Mouse (Mus musculus) liver, postnatal 0 days (tissue): ENCODE data around the gene Pold1. TPM values are rescaled to one million over a fixed set of nuclear protein-coding genes. Genes with fewer than 3 reads are reported as not detected.
A peak's percentile ranks its signal among the peaks of the same experiment; 100 is the strongest.

Source experiments
- ATAC-seq: fragments of 200-750 bp; cut with Nextera tagmentation; 2 replicates; pipeline ENCODE4 v1.8.0; 2017; ENCODE audit warnings: mild to moderate bottlenecking, moderate library complexity
- DNase-seq: peaks from one replicate; pipeline ENCODE4 v3.0.0-alpha.2; 2016
- H3K27ac ChIP-seq: fragments of 300-500 bp; sonication (generic); 2 replicates; pipeline ENCODE4 v1.5.1; 2014; ENCODE audit warnings: antibody characterized with exemption, moderate library complexity, mild to moderate bottlenecking, low read depth
- H3K27me3 ChIP-seq: fragments of 300-500 bp; sonication (generic); 2 replicates; pipeline ENCODE4 v1.6.1; 2014; ENCODE audit warnings: low read length, control low read depth, mixed read lengths; ENCODE audit not compliant: insufficient read depth
- H3K36me3 ChIP-seq: fragments of 300-500 bp; sonication (generic); replicated peaks from 2 replicates; pipeline ENCODE4 v1.6.1; 2014; ENCODE audit warnings: mild to moderate bottlenecking, control low read depth, low read length, moderate library complexity, mixed read lengths; ENCODE audit not compliant: insufficient read depth
- H3K4me1 ChIP-seq: fragments of 300-500 bp; sonication (generic); 2 replicates; pipeline ENCODE4 v1.6.1; 2014; ENCODE audit warnings: antibody characterized with exemption, mild to moderate bottlenecking, control low read depth; ENCODE audit not compliant: insufficient read depth
- H3K4me2 ChIP-seq: fragments of 300-500 bp; sonication (generic); 2 replicates; pipeline ENCODE4 v1.6.1; 2014; ENCODE audit warnings: low read depth, mild to moderate bottlenecking, low read length, moderate library complexity, mixed read lengths
- H3K4me3 ChIP-seq: fragments of 300-500 bp; sonication (generic); 2 replicates; pipeline ENCODE4 v1.5.1; 2014; ENCODE audit warnings: low read depth, low read length
- H3K9ac ChIP-seq: fragments of 300-500 bp; sonication (generic); replicated peaks from 2 replicates; pipeline ENCODE4 v1.6.1; 2014; ENCODE audit warnings: mild to moderate bottlenecking, moderate library complexity
- H3K9me3 ChIP-seq: fragments of 300-500 bp; sonication (generic); 2 replicates; pipeline ENCODE4 v1.6.1; 2016; ENCODE audit warnings: mild to moderate bottlenecking, control low read depth, low read length, mixed read lengths
- CTCF ChIP-seq: sonication (generic); IDR thresholded peaks from 2 replicates; pipeline ENCODE4 v1.5.1; 2016; ENCODE audit warnings: antibody characterized with exemption, low read depth
- EP300 ChIP-seq: IDR thresholded peaks from 2 replicates; pipeline ENCODE4 v1.6.1; 2016; ENCODE audit warnings: antibody characterized with exemption, low read depth, mild to moderate bottlenecking
- WGBS: fragments of 180-500 bp; shearing (Covaris S2); extraction: QIAGEN DNeasy Blood & Tissue Kit; methylation state at CpG from one replicate; pipeline ENCODE4 v1.1.7; 2014; ENCODE audit not compliant: insufficient replicate concordance; 5-methylcytosine and 5-hydroxymethylcytosine counted together
- polyA plus RNA-seq: library from polyadenylated mRNA; unstranded; fragments of >200 nt; fragmentation: Nextera tagmentation; extraction: Ambion mirVana; gene quantifications from 2 replicates; pipeline ENCODE4 v1.2.1, GENCODE M21; 2015

The Pold1 gene
- polyA plus RNA-seq, 1 experiment from 2014 or later, result 25.1 TPM

- H3K4me2 ChIP-seq, result peak overlapping the region; percentile 73
- H3K27ac ChIP-seq, result no peak overlapping the region
- peak; percentile 22 for ATAC-seq
- no peak overlapping the region for H3K9ac ChIP-seq
- peaks cover 32% of the 10 kb centered on the region for H3K4me1 ChIP-seq
- peak; percentile 67 for DNase-seq
- no peak for TF ChIP-seq CTCF
- TF ChIP-seq EP300, result no peak
- peak overlapping the region; percentile 47 for H3K4me3 ChIP-seq
- no peaks in the 10 kb centered on the region for H3K36me3 ChIP-seq
- H3K27me3 ChIP-seq, result peaks cover 82% of the 10 kb centered on the region
- H3K9me3 ChIP-seq, result no peaks in the 10 kb centered on the region
- WGBS, result under 1% methylated on average over 28 of the region's 33 CpGs
Observed at GRCm38 (mm10) chr7:44589149-44589548, 40.5 kb upstream of the Pold1 start.

GRCm38 (mm10) chr7:44588338-44588737 is 39.7 kb upstream of the Pold1 start:
- Histone ChIP-seq H3K4me3 (no peak overlapping the region), H3K9me3 (no peaks in the 10 kb centered on the region), H3K27me3 (peaks cover 77% of the 10 kb centered on the region), H3K9ac (no peak overlapping the region), H3K4me1 (peaks cover 29% of the 10 kb centered on the region), H3K4me2 (peak overlapping the region; percentile 73), H3K27ac (no peak overlapping the region), H3K36me3 (no peaks in the 10 kb centered on the region)
- TF ChIP-seq EP300 (no peak), CTCF (no peak)
- no peak for DNase-seq
- WGBS, result 12% methylated on average over 12 of the region's 12 CpGs
- no peak for ATAC-seq

- WGBS, result 44% methylated on average over 6 of the region's 6 CpGs
- H3K9ac ChIP-seq, result no peak overlapping the region
Observed at GRCm38 (mm10) chr7:44587676-44588075, 39.0 kb upstream of the Pold1 start.

GRCm38 (mm10) chr7:44586930-44587329 is 38.3 kb upstream of the Pold1 start:
- no peaks in the 10 kb centered on the region for H3K36me3 ChIP-seq
- ATAC-seq, result no peak
- peaks cover 29% of the 10 kb centered on the region for H3K4me1 ChIP-seq
- DNase-seq, result peak; percentile 47
- H3K27me3 ChIP-seq, result peaks cover 63% of the 10 kb centered on the region
- 2% methylated on average over 18 of the region's 18 CpGs for WGBS
- H3K4me2 ChIP-seq, result peak overlapping the region; percentile 23; the same call in 1 of the 2 replicates
- H3K9me3 ChIP-seq, result no peaks in the 10 kb centered on the region
- TF ChIP-seq CTCF (no peak), EP300 (no peak)
- H3K9ac ChIP-seq, result no peak overlapping the region
- H3K4me3 ChIP-seq, result peak overlapping the region; percentile 17; the same call in 1 of the 2 replicates
- no peak overlapping the region for H3K27ac ChIP-seq

More at GRCm38 (mm10) chr7:44587676-44588075, 39.0 kb upstream of the Pold1 start:
- DNase-seq (no peak), ATAC-seq (no peak)
- Histone ChIP-seq H3K4me2 (no peak overlapping the region), H3K36me3 (no peaks in the 10 kb centered on the region), H3K27ac (no peak overlapping the region), H3K4me1 (peaks cover 29% of the 10 kb centered on the region), H3K9me3 (no peaks in the 10 kb centered on the region), H3K27me3 (peaks cover 70% of the 10 kb centered on the region), H3K4me3 (no peak overlapping the region)
- TF ChIP-seq CTCF, result no peak
- no peak for TF ChIP-seq EP300

GRCm38 (mm10) chr7:44586518-44586917 is 37.9 kb upstream of the Pold1 start:
- H3K4me3 ChIP-seq, result 0 out of 2 replicates have a peak overlapping the region, but pooled peaks have one; percentile 17
- no peak overlapping the region for H3K4me2 ChIP-seq
- H3K27me3 ChIP-seq, result peaks cover 58% of the 10 kb centered on the region
- no peaks in the 10 kb centered on the region for H3K9me3 ChIP-seq
- H3K9ac ChIP-seq, result no peak overlapping the region
- ATAC-seq, result no peak
- DNase-seq, result no peak
- 17% methylated on average over 19 of the region's 19 CpGs for WGBS
- no peak overlapping the region for H3K27ac ChIP-seq
- H3K36me3 ChIP-seq, result no peaks in the 10 kb centered on the region; the same call in 1 of the 2 replicates
- no peak for TF ChIP-seq CTCF
- no peak for TF ChIP-seq EP300
- H3K4me1 ChIP-seq, result peaks cover 26% of the 10 kb centered on the region

GRCm38 (mm10) chr7:44585606-44586005 is 37.0 kb upstream of the Pold1 start:
- WGBS, result 80% methylated on average over 6 of the region's 6 CpGs
- Histone ChIP-seq H3K27me3 (peaks cover 50% of the 10 kb centered on the region), H3K4me2 (no peak overlapping the region), H3K9me3 (no peaks in the 10 kb centered on the region), H3K9ac (no peak overlapping the region), H3K27ac (no peak overlapping the region), H3K36me3 (no peaks in the 10 kb centered on the region; the same call in 1 of the 2 replicates), H3K4me1 (peaks cover 18% of the 10 kb centered on the region), H3K4me3 (no peak overlapping the region)
- ATAC-seq (no peak), DNase-seq (no peak)
- TF ChIP-seq CTCF, result no peak
- TF ChIP-seq EP300, result no peak

- no peak overlapping the region for H3K4me3 ChIP-seq
- no peak overlapping the region for H3K9ac ChIP-seq
- no peak overlapping the region for H3K27ac ChIP-seq
- no peaks in the 10 kb centered on the region for H3K9me3 ChIP-seq
- no peak for DNase-seq
- 76% methylated on average over 6 of the region's 6 CpGs for WGBS
- peaks cover 14% of the 10 kb centered on the region for H3K4me1 ChIP-seq
- peaks cover 44% of the 10 kb centered on the region for H3K27me3 ChIP-seq
- no peak overlapping the region for H3K4me2 ChIP-seq
- ATAC-seq, result no peak
- H3K36me3 ChIP-seq, result no peaks in the 10 kb centered on the region; the same call in 1 of the 2 replicates
- TF ChIP-seq EP300, result no peak
- no peak for TF ChIP-seq CTCF
Observed at GRCm38 (mm10) chr7:44584921-44585320, 36.3 kb upstream of the Pold1 start.
